ENCODE assay signal across 12 mouse cellular contexts in the genomic region with DNA sequence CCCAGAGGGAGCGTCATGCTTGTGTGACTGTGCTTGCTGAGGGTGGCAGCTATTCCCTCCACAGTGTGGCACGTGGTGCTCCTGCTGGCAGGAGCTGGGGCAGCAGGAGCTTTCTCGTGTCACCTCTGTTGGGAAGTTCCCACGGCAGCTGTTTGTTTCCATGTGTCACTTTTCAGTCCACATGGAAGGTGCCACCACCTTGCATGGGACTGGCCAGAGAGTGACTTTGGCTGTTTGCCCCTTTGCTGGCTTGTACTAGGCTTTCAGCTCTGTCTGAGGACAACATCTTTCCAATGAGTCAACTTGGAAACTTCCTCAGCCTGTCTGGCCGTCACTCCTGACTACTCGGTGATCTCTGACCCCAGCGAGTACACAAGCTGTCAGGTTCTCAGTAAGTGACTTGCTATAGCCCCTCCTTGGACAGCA. TPM values are rescaled to one million over a fixed set of nuclear protein-coding genes. Genes with fewer than 3 reads are reported as not detected.
DNase-seq lines count a peak whose midpoint lies in the region; ATAC-seq lines count a peak whose summit lies in the region.
"Had no signal": no experiment of that assay in that cellular context is flagged by ENCODE, and none has a peak within 500 bp of the region (broad histone marks: within the 10 kb centered on the region; RNA-seq: fewer than 3 reads in every experiment).

No protein-coding gene starts in this region.

- peaks cover 56% of the 10 kb centered on the region for H3K4me1 ChIP-seq in kidney, embryonic 15.5 days
- peaks cover 18% of the 10 kb centered on the region for H3K4me1 ChIP-seq in hindbrain, embryonic 10.5 days (replicated peaks)
- H3K4me1 ChIP-seq in hindbrain, embryonic 11.5 days (replicated peaks; ENCODE audit: control insufficient read depth, insufficient read depth, low read length) = no peaks in the 10 kb centered on the region

- H3K9ac ChIP-seq in kidney, embryonic 15.5 days = no peak overlapping the region
- H3K9ac ChIP-seq in hindbrain, embryonic 11.5 days (ENCODE audit: low read depth, low read length) = no peak overlapping the region

- WGBS in kidney, embryonic 15.5 days = 32% methylated on average over 7 of the region's 7 CpGs
- 56% methylated on average over 7 of the region's 7 CpGs for WGBS in hindbrain, embryonic 10.5 days
- 47% methylated on average over 7 of the region's 7 CpGs for WGBS in hindbrain, embryonic 11.5 days

- no peak overlapping the region for H3K4me3 ChIP-seq in kidney, embryonic 15.5 days (replicated peaks)
- no peak overlapping the region for H3K4me3 ChIP-seq in hindbrain, embryonic 10.5 days
- no peak overlapping the region for H3K4me3 ChIP-seq in hindbrain, embryonic 11.5 days (ENCODE audit: low read depth, low read length)
- H3K4me3 ChIP-seq: embryonic facial prominence, embryonic 13.5 days; limb, embryonic 10.5 days had no signal

- no peaks in the 10 kb centered on the region for H3K27me3 ChIP-seq in kidney, embryonic 15.5 days
- H3K27me3 ChIP-seq in hindbrain, embryonic 10.5 days (ENCODE audit: insufficient read depth, poor library complexity, severe bottlenecking) = peaks cover 4% of the 10 kb centered on the region; the same call in 1 of the 2 replicates
- no peaks in the 10 kb centered on the region for H3K27me3 ChIP-seq in hindbrain, embryonic 11.5 days (ENCODE audit: control insufficient read depth, insufficient read depth, low read length)
- H3K27me3 ChIP-seq: embryonic facial prominence, embryonic 13.5 days had no signal

- ATAC-seq in kidney, embryonic 15.5 days (replicated peaks; ENCODE audit: low FRiP score) = no peak
- no peak for ATAC-seq in hindbrain, embryonic 11.5 days (ENCODE audit: low FRiP score)

- H3K9me3 ChIP-seq in kidney, embryonic 15.5 days (replicated peaks) = no peaks in the 10 kb centered on the region
- H3K9me3 ChIP-seq in hindbrain, embryonic 10.5 days = no peaks in the 10 kb centered on the region
- H3K9me3 ChIP-seq in hindbrain, embryonic 11.5 days (ENCODE audit: control insufficient read depth, low read length) = no peaks in the 10 kb centered on the region
- H3K9me3 ChIP-seq: embryonic facial prominence, embryonic 13.5 days; limb, embryonic 10.5 days had no signal

- H3K36me3 ChIP-seq in kidney, embryonic 15.5 days = no peaks in the 10 kb centered on the region
- no peaks in the 10 kb centered on the region for H3K36me3 ChIP-seq in hindbrain, embryonic 10.5 days
- no peaks in the 10 kb centered on the region for H3K36me3 ChIP-seq in hindbrain, embryonic 11.5 days (ENCODE audit: control insufficient read depth, insufficient read depth, low read length)
- H3K36me3 ChIP-seq: embryonic facial prominence, embryonic 13.5 days; limb, embryonic 10.5 days had no signal

- peak; percentile 29 for DNase-seq in embryo, embryonic 10 days (ENCODE audit: low spot score)
- DNase-seq in embryo, embryonic 11 days = no peak
- DNase-seq in kidney, adult 18-20 months = peak; percentile 66
- peak; percentile 47 for DNase-seq in brain, adult 2 months (ENCODE audit: low read depth, low spot score)
- DNase-seq in kidney, postnatal 25 days = peak; percentile 51 to 84
- DNase-seq in hindbrain, embryonic 10.5 days (ENCODE audit: low spot score) = no peak
- DNase-seq in hindbrain, embryonic 11.5 days (ENCODE audit: low spot score) = no peak
- DNase-seq: cerebellum, adult 9-11 months had no signal

- H3K27ac ChIP-seq in kidney, embryonic 15.5 days = no peak overlapping the region
- no peak overlapping the region for H3K27ac ChIP-seq in hindbrain, embryonic 10.5 days
- H3K27ac ChIP-seq in hindbrain, embryonic 11.5 days (ENCODE audit: low read depth, low read length) = no peak overlapping the region
- H3K27ac ChIP-seq: embryonic facial prominence, embryonic 13.5 days; macrophage had no signal

- no peak overlapping the region for H3K4me2 ChIP-seq in kidney, embryonic 15.5 days
- no peak overlapping the region for H3K4me2 ChIP-seq in hindbrain, embryonic 11.5 days (replicated peaks; ENCODE audit: low read depth, low read length)
- H3K4me2 ChIP-seq: embryonic facial prominence, embryonic 13.5 days had no signal

RNA-seq across cellular contexts. Expression of gene Efna1, which starts 7.6 kb away (rescaled TPM):
- 66.0 and 66.6 TPM in 2 replicates for polyA plus RNA-seq in kidney, embryonic 15.5 days (2015; fragmentation: Nextera tagmentation; extraction: Ambion mirVana)
- 16.5 and 17.7 TPM in 2 replicates for polyA plus RNA-seq in hindbrain, embryonic 10.5 days (2016; fragmentation: Nextera tagmentation; extraction: Ambion mirVana)
- polyA plus RNA-seq in hindbrain, embryonic 11.5 days (2014; fragmentation: Nextera tagmentation; extraction: Ambion mirVana) = 14.0 and 16.4 TPM in 2 replicates

RNA-seq across cellular contexts. Expression of gene Slc50a1, which starts 18.1 kb away (rescaled TPM):
- 58.0 and 59.9 TPM in 2 replicates for polyA plus RNA-seq in kidney, embryonic 15.5 days (2015; fragmentation: Nextera tagmentation; extraction: Ambion mirVana)
- 34.4 and 36.8 TPM in 2 replicates for polyA plus RNA-seq in hindbrain, embryonic 10.5 days (2016; fragmentation: Nextera tagmentation; extraction: Ambion mirVana)
- 35.9 and 37.5 TPM in 2 replicates for polyA plus RNA-seq in hindbrain, embryonic 11.5 days (2014; fragmentation: Nextera tagmentation; extraction: Ambion mirVana)

RNA-seq across cellular contexts. Expression of gene Dpm3, which starts 29.4 kb away (rescaled TPM):
- 149 and 153 TPM in 2 replicates for polyA plus RNA-seq in kidney, embryonic 15.5 days (2015; fragmentation: Nextera tagmentation; extraction: Ambion mirVana)
- polyA plus RNA-seq in hindbrain, embryonic 10.5 days (2016; fragmentation: Nextera tagmentation; extraction: Ambion mirVana) = 97.0 and 99.4 TPM in 2 replicates
- polyA plus RNA-seq in hindbrain, embryonic 11.5 days (2014; fragmentation: Nextera tagmentation; extraction: Ambion mirVana) = 75.7 and 82.9 TPM in 2 replicates

RNA-seq across cellular contexts. Expression of gene Efna3, which starts 34.2 kb away (rescaled TPM):
- 9.3 and 11.9 TPM in 2 replicates for polyA plus RNA-seq in kidney, embryonic 15.5 days (2015; fragmentation: Nextera tagmentation; extraction: Ambion mirVana)
- 5.9 and 10.7 TPM in 2 replicates for polyA plus RNA-seq in hindbrain, embryonic 10.5 days (2016; fragmentation: Nextera tagmentation; extraction: Ambion mirVana)
- 13.8 TPM in 2 replicates for polyA plus RNA-seq in hindbrain, embryonic 11.5 days (2014; fragmentation: Nextera tagmentation; extraction: Ambion mirVana)
- polyA plus RNA-seq: macrophage had no signal

RNA-seq across cellular contexts. Expression of gene Trim46, which starts 42.4 kb away (rescaled TPM):
- 3.4 and 5.2 TPM in 2 replicates for polyA plus RNA-seq in kidney, embryonic 15.5 days (2015; fragmentation: Nextera tagmentation; extraction: Ambion mirVana)
- polyA plus RNA-seq in hindbrain, embryonic 10.5 days (2016; fragmentation: Nextera tagmentation; extraction: Ambion mirVana) = 5.2 and 11.6 TPM in 2 replicates
- polyA plus RNA-seq in hindbrain, embryonic 11.5 days (2014; fragmentation: Nextera tagmentation; extraction: Ambion mirVana) = 9.5 and 9.7 TPM in 2 replicates
- polyA plus RNA-seq: macrophage had no signal

Comparison
In these comparisons a context has a peak if more than half of its experiments do, and no peak if none do; other contexts are left out.
1. DNase-seq: peak in embryo, embryonic 10 days (single experiment), kidney, adult 18-20 months (single experiment), brain, adult 2 months (single experiment) and kidney, postnatal 25 days (2 of 2); none in embryo, embryonic 11 days (single experiment), hindbrain, embryonic 10.5 days (single experiment) and hindbrain, embryonic 11.5 days (single experiment).